Mouse (Mus musculus) embryonic facial prominence, embryonic 14.5 days (tissue): ENCODE measurements around the gene Dync1li2. TPM values are rescaled to one million over a fixed set of nuclear protein-coding genes. Genes with fewer than 3 reads are reported as not detected.

ENCODE experiments used
- ATAC-seq: fragments of 200-750 bp; cut with Nextera tagmentation; 2 replicates; pipeline ENCODE4 v1.8.0; 2017; ENCODE audit warnings: low read depth, moderate number of reproducible peaks, moderate TSS enrichment
- DNase-seq: peaks from one replicate; pipeline ENCODE4 v3.0.0-alpha.2; 2015; ENCODE audit warnings: low spot score
- H3K27ac ChIP-seq: fragments of 300-500 bp; sonication (generic); replicated peaks from 2 replicates; pipeline ENCODE4 v1.5.1; 2014; ENCODE audit warnings: low read depth, mild to moderate bottlenecking, low read length, moderate library complexity
- H3K27me3 ChIP-seq: fragments of 300-500 bp; sonication (generic); replicated peaks from 2 replicates; pipeline ENCODE4 v1.6.1; 2014; ENCODE audit warnings: low read length; ENCODE audit not compliant: control insufficient read depth, insufficient read depth
- H3K36me3 ChIP-seq: fragments of 300-500 bp; sonication (generic); 2 replicates; pipeline ENCODE4 v1.6.1; 2014; ENCODE audit warnings: low read length, mixed read lengths; ENCODE audit not compliant: control insufficient read depth, insufficient read depth
- H3K4me1 ChIP-seq: fragments of 300-500 bp; sonication (generic); 2 replicates; pipeline ENCODE4 v1.6.1; 2014; ENCODE audit warnings: antibody characterized with exemption, low read length; ENCODE audit not compliant: control insufficient read depth, insufficient read depth
- H3K4me2 ChIP-seq: fragments of 300-500 bp; sonication (generic); 2 replicates; pipeline ENCODE4 v1.6.1; 2014; ENCODE audit warnings: low read depth, mild to moderate bottlenecking, low read length, moderate library complexity, mixed read lengths
- H3K4me3 ChIP-seq: fragments of 300-500 bp; sonication (generic); 2 replicates; pipeline ENCODE4 v1.5.1; 2014; ENCODE audit warnings: low read depth, mild to moderate bottlenecking, low read length
- H3K9ac ChIP-seq: fragments of 300-500 bp; sonication (generic); 2 replicates; pipeline ENCODE4 v1.6.1; 2014; ENCODE audit warnings: low read depth, mild to moderate bottlenecking, low read length, moderate library complexity, mixed read lengths
- H3K9me3 ChIP-seq: fragments of 300-500 bp; sonication (generic); 2 replicates; pipeline ENCODE4 v1.6.1; 2016; ENCODE audit warnings: low read length; ENCODE audit not compliant: control insufficient read depth
- WGBS: fragments of 180-500 bp; shearing (Covaris S2); extraction: QIAGEN DNeasy Blood & Tissue Kit; methylation state at CpG from one replicate; pipeline ENCODE4 v1.1.7; 2014; 5-methylcytosine and 5-hydroxymethylcytosine counted together
- polyA plus RNA-seq: library from polyadenylated mRNA; unstranded; fragments of >200 nt; fragmentation: Nextera tagmentation; extraction: Ambion mirVana; gene quantifications from 2 replicates; pipeline ENCODE4 v1.2.1, GENCODE M21; 2014

Gene Dync1li2
- polyA plus RNA-seq, result 52.5 and 53.8 TPM in 2 replicates

GRCm38 (mm10) chr8:104442299-104443124, at the start of gene Dync1li2:
Gene Dync1li2 (minus strand): TSS chr8:104443047.
- under 1% methylated on average over 56 of the region's 75 CpGs for WGBS
- H3K4me3 ChIP-seq, result peak within 1 kb of the TSS; percentile 99
- ATAC-seq (peak; percentile 92), DNase-seq (peak; percentile 89)
- peak within 1 kb of the TSS; percentile 97 for H3K9ac ChIP-seq
- no peaks in the 10 kb centered on the region for H3K9me3 ChIP-seq
- H3K4me2 ChIP-seq, result peak within 1 kb of the TSS; percentile 66
- peaks cover 33% of the 10 kb centered on the region for H3K36me3 ChIP-seq
- no peaks in the 10 kb centered on the region for H3K27me3 ChIP-seq
- H3K4me1 ChIP-seq, result peaks cover 10% of the 10 kb centered on the region
- H3K27ac ChIP-seq, result peak within 1 kb of the TSS; percentile 91

GRCm38 (mm10) chr8:104479091-104479490, 36.2 kb upstream of the Dync1li2 start:
- ATAC-seq, result no peak
- Histone ChIP-seq H3K27ac (no peak overlapping the region), H3K4me2 (no peak overlapping the region), H3K4me3 (no peak overlapping the region), H3K9ac (no peak overlapping the region), H3K27me3 (no peaks in the 10 kb centered on the region), H3K36me3 (no peaks in the 10 kb centered on the region), H3K9me3 (no peaks in the 10 kb centered on the region), H3K4me1 (no peaks in the 10 kb centered on the region)
- WGBS, result 63% methylated on average over 1 of the region's 1 CpGs
- DNase-seq, result no peak

GRCm38 (mm10) chr8:104472465-104472864, 29.6 kb upstream of the Dync1li2 start:
- Histone ChIP-seq H3K36me3 (no peaks in the 10 kb centered on the region), H3K9ac (no peak overlapping the region), H3K27ac (no peak overlapping the region), H3K4me1 (no peaks in the 10 kb centered on the region), H3K27me3 (no peaks in the 10 kb centered on the region), H3K4me2 (no peak overlapping the region), H3K9me3 (no peaks in the 10 kb centered on the region), H3K4me3 (no peak overlapping the region)
- no peak for ATAC-seq
- DNase-seq, result no peak
- 71% methylated on average over 3 of the region's 3 CpGs for WGBS

GRCm38 (mm10) chr8:104467463-104467862, 24.6 kb upstream of the Dync1li2 start:
- DNase-seq (no peak), ATAC-seq (no peak)
- H3K36me3 ChIP-seq, result no peaks in the 10 kb centered on the region
- H3K4me1 ChIP-seq, result no peaks in the 10 kb centered on the region
- H3K4me3 ChIP-seq, result no peak overlapping the region
- no peak overlapping the region for H3K27ac ChIP-seq
- no peaks in the 10 kb centered on the region for H3K9me3 ChIP-seq
- WGBS, result 64% methylated on average over 2 of the region's 2 CpGs
- H3K4me2 ChIP-seq, result no peak overlapping the region
- H3K27me3 ChIP-seq, result no peaks in the 10 kb centered on the region
- no peak overlapping the region for H3K9ac ChIP-seq

GRCm38 (mm10) chr8:104452177-104452576, 9.3 kb upstream of the Dync1li2 start:
- H3K27me3 ChIP-seq, result no peaks in the 10 kb centered on the region
- H3K9ac ChIP-seq, result no peak overlapping the region
- H3K4me2 ChIP-seq, result no peak overlapping the region
- no peaks in the 10 kb centered on the region for H3K4me1 ChIP-seq
- 88% methylated on average over 3 of the region's 3 CpGs for WGBS
- no peak overlapping the region for H3K27ac ChIP-seq
- H3K9me3 ChIP-seq, result no peaks in the 10 kb centered on the region
- no peaks in the 10 kb centered on the region for H3K36me3 ChIP-seq
- DNase-seq (no peak), ATAC-seq (no peak)
- no peak overlapping the region for H3K4me3 ChIP-seq

GRCm38 (mm10) chr8:104448796-104449195, 5.9 kb upstream of the Dync1li2 start:
- no peak overlapping the region for H3K4me3 ChIP-seq
- no peaks in the 10 kb centered on the region for H3K9me3 ChIP-seq
- H3K4me2 ChIP-seq, result no peak overlapping the region
- no peaks in the 10 kb centered on the region for H3K27me3 ChIP-seq
- WGBS, result 73% methylated on average over 3 of the region's 3 CpGs
- H3K36me3 ChIP-seq, result no peaks in the 10 kb centered on the region
- DNase-seq (no peak), ATAC-seq (no peak)
- no peak overlapping the region for H3K27ac ChIP-seq
- H3K9ac ChIP-seq, result no peak overlapping the region
- no peaks in the 10 kb centered on the region for H3K4me1 ChIP-seq

- H3K36me3 ChIP-seq, result no peaks in the 10 kb centered on the region
- no peak overlapping the region for H3K4me2 ChIP-seq
- H3K27me3 ChIP-seq, result no peaks in the 10 kb centered on the region
- H3K4me1 ChIP-seq, result peaks cover 8% of the 10 kb centered on the region
- ATAC-seq (no peak), DNase-seq (no peak)
- no peak overlapping the region for H3K4me3 ChIP-seq
- H3K27ac ChIP-seq, result no peak overlapping the region
- no peaks in the 10 kb centered on the region for H3K9me3 ChIP-seq
- WGBS, result 74% methylated on average over 3 of the region's 3 CpGs
- H3K9ac ChIP-seq, result no peak overlapping the region
Observed at GRCm38 (mm10) chr8:104446016-104446415, 3.2 kb upstream of the Dync1li2 start.

GRCm38 (mm10) chr8:104445248-104445647, 2.4 kb upstream of the Dync1li2 start:
- ATAC-seq (no peak), DNase-seq (no peak)
- Histone ChIP-seq H3K4me3 (no peak overlapping the region), H3K9ac (no peak overlapping the region), H3K36me3 (peaks cover 7% of the 10 kb centered on the region), H3K27me3 (no peaks in the 10 kb centered on the region), H3K4me1 (peaks cover 10% of the 10 kb centered on the region), H3K4me2 (no peak overlapping the region), H3K27ac (no peak overlapping the region), H3K9me3 (no peaks in the 10 kb centered on the region)
- 57% methylated on average over 6 of the region's 6 CpGs for whole genome bisulfite sequencing
